Mouse (Mus musculus): Measurements from ENCODE around the gene Plekha7.

Gene Plekha7

DNA sequence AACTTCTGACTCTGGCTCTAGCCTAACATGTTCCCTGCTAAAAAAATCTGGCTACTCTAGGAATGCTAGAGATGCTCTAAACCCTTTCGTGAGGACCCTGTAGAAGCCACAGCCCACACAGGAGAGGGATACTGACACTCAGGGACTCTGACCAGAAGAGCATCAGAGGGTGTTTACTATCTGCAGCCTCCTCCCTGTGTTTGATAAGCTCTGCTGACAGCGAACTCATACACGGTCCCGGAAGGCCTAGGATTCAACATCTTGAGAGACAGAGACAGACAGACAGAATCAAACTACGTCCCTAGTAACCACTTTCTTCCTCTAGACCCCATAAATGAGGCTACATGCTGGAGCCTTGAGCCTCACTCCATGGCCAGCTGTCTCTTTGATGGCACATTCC lies 20.2 kb downstream of the Plekha7 start:
- no peak for DNase-seq

DNA sequence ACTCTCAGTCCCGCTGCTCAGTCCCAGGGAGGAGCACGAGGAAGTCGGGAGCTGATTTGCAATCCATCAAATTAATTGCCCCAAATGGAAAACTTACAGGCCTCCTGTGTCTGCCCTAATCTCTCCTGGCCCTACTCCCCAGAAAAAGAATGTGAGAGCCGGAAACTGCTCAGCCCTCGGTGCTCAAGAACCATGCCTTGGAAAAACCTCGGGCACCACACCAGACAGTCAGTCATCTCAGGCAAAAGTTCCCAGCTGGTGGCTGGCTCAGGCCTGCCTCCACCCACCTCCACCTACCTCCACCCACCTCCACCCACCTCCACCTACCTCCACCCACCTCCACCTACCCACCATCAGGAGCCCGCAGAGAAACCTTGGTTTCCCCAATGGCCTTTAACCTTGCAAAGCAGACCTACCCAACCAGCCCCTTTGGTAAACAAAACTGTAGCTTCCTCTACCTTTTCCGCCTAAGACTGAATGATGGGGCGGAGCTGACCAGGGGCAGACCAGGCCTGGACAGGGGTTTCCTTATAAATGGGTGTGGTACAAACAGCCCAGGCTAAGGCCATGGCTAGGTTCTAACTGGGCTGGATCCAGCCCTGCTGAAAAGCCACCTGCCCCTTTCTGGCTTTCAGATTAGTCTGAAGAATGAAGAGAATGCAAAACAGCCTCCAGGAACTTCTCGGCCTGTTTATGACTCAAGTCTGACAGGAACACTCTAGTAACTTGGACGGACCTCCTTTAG lies 21.4 kb downstream of the Plekha7 start:
- no peak for DNase-seq

GRCm38 (mm10) chr7:116286173-116286572 lies 22.0 kb downstream of the Plekha7 start:
- DNase-seq = no peak

DNA sequence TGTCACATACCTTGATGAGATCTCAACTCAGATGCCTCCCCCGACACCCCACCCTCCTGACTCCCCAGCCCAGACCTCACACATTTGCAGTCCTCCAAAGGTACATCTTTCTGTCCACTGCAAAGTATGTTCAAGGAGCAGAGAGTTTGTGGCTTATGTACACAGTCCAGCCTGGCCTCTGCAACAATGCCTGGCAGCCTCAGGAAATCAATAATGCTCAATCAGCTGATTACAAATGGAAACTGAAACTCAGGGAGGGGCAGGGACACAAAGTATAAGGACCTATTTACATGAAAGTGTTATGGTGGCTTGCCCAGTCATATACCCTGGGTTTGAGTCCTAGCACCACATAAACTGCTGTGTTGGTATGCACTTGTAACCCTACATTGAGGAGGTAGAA lies 23.0 kb downstream of the Plekha7 start:
- DNase-seq = no peak

DNA sequence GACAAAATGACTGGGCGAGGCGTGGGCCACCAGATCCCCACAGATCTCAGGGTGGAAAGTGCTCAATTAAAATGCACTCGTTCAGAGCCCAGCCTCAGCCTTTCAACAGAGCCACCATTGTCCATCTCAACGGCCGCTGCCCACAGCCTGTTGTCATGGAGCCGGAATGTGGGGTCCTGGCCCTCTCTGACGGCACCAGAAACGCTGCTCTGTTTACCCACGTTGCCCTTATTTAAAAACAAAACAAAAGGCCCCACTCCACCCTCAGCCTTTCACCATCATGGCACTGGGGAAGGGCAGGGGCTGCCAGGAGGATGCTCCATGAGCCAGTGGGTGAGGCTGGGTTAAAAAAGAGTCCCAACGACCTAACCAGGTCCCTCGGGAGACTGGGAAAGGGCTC lies 25.4 kb downstream of the Plekha7 start:
- no peak for DNase-seq

GRCm38 (mm10) chr7:116280126-116280525 lies 28.1 kb downstream of the Plekha7 start:
- no peak for DNase-seq

DNA sequence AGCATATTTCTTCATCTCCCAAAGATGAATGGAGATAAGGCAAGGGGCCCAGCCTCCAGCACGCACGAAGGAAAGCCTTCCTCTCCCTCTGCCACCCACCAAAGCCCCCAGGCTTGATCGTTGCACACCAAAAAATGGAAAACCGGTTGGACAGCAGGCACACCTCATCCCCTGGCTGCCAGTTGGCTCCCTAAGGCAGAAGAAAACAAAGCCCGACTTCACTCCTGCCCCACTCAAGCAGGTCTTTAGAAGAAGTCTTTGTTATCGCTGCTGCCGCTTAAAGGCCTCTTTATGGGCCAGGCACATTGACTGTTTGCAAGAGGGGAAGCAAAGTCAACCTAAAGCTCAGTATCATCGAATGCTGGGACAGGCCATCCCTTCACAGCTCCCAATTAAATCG lies 29.9 kb downstream of the Plekha7 start:
- no peak for DNase-seq

GRCm38 (mm10) chr7:116276315-116276714 lies 31.9 kb downstream of the Plekha7 start:
- DNase-seq = no peak

GRCm38 (mm10) chr7:116273111-116273510 lies 35.1 kb downstream of the Plekha7 start:
- DNase-seq = no peak

DNA sequence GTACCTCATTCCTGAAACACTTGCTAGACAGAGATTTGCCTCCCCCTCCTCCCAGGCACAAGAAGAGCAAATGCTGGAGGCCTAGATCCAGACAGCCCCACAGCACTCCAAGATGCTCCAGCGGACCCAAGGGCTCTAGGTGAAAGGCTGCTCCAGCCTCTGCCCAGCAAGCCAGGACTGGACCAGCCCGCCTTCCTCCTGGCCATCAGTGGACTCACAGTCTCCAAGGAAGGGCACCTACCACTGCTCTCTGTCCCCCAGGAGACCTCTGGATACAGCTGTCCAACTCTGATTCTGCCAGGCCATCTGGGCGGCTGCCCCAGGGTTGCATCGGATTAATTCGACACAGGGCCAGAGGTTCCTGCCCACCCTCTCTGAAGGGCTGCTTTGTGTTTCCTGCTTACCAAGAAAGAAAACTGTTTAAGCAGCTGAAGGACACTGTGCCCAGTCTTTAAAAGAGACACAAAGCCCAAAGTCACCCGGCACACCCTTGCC lies 38.6 kb downstream of the Plekha7 start:
- no peak for DNase-seq

GRCm38 (mm10) chr7:116268113-116268926 lies 39.9 kb downstream of the Plekha7 start:
- no peak for DNase-seq

- no peak for DNase-seq
Measured at GRCm38 (mm10) chr7:116263281-116263680, 44.9 kb downstream of the Plekha7 start.

- DNase-seq = no peak
Measured at GRCm38 (mm10) chr7:116262508-116262907, 45.7 kb downstream of the Plekha7 start.

DNA sequence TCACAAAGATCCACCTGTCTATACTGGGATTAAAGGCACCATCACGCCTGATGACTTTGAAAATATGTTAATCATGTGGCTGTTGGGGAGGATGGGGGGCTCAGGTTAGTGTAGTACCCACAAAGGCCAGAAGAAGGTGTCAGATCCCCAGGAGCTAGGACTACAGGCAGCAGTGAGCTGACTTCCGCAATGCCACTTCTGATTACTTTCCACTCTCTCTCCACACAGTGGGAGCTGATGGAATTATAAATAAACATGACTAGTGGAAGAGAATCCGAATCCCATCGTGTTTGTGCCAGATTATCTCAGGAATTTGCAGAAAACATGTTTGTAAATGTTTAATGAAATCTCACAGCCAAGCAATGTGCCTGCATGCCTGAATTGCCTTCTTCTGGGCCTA lies 46.1 kb downstream of the Plekha7 start:
- DNase-seq = peak; percentile 28

DNA sequence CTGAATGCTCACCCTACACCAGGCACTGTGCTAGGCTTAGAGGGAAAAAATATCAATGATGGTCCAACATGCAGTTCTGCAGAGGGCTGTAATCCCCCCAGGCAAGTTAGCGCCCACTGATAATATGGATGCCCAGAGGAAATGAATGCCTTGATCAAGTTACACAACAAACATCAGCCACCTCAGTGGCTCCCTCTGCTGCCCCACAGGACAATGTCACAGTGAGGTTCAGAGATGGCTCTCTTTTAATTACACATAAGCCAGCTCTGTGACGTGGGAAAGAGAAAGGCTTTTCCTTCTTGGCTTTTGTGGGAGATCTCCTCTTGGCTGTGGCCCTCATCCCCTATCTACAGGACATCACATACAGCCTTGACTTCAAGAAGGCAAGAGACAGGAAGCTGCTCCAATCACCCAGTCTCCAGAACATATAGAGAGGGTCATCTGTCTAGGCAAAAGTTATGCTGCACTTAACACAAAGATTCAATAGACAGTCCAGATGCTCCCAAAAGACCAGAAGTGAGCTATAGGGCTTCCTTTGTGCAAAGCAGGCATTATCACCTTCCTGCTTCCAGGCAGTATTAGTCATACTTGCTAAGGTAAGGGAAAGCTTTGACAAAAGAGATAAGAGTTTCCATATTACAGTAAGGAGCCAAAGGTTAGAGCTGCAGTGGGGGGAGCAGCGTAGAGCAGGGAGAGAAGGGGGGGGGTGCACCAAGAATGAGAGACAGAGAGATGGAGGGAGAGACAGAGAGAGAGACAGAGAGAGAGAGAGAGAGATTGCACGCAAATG lies 47.2 kb downstream of the Plekha7 start:
- peak; percentile 14 for DNase-seq

GRCm38 (mm10) chr7:116258464-116259185 lies 49.6 kb downstream of the Plekha7 start:
- no peak for DNase-seq

GRCm38 (mm10) chr7:116257953-116258352 lies 50.2 kb downstream of the Plekha7 start:
- no peak for DNase-seq

DNA sequence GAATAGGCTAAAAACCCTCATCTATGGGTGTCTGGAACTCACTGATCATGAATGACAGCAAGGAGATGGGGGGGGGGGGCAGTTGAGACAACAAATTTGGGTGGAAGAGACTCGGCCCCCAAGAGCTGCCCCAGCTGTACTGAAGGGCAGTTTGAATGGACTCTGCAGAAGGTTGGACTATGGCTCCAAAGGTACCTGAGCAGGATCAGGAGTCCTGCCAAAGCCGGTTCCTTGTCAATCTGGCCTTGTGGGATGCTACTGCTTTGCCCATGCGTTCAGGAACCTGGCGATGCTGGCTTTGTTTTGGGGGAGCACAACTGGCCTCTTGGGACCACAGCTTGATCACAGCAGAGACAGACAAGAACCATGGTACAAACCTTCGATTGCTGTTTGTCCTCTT lies 52.5 kb downstream of the Plekha7 start:
- DNase-seq = no peak

- DNase-seq = no peak
Measured at GRCm38 (mm10) chr7:116254660-116255059, 53.5 kb downstream of the Plekha7 start.

GRCm38 (mm10) chr7:116252470-116252869 lies 55.7 kb downstream of the Plekha7 start:
- no peak for DNase-seq

DNA sequence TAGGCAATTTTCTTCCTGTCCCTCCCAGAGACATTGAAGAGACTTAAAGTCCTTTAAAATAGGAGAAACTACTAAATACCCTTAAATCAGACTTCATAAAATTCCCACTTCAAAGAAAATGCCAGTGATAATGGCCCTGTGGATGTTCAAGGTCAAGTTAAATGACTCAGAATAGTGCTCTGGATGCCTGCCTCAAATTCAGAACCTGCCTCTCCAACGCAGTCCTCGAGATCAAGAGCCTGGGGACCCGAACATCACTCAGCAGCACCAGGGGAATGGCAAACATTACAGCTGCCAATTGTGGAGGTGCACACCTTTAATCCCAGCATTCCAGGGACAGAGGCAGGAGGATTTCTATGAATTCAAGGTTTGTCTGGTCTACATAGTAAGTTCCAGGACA lies 56.7 kb downstream of the Plekha7 start:
- no peak for DNase-seq

GRCm38 (mm10) chr7:116248536-116248935 lies 59.6 kb downstream of the Plekha7 start:
- no peak for DNase-seq

DNA sequence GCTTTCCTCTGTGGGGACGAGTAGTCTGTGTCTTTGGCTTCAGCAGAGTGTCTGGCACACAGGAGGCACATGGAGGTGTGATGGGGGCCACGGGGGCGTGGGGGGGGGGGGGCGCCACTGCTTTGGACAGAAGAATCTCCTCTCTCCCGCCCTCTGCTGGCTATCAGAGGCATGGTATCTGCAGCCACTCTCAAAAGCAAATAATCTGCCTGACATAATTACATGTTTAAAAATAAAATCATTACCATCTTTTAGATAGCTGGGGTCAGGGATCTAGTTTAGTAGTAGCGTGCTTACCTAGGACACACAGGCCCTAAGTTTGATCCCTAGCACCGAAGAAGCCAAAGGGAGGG lies 60.8 kb downstream of the Plekha7 start:
- DNase-seq = peak; percentile 43
